Mouse (Mus musculus) cortical plate, adult 2 months (tissue): ENCODE results near the gene Slc22a18.

Experiments
- CTCF ChIP-seq: fragments of 200-500 bp; IDR thresholded peaks from 2 replicates; pipeline ENCODE4 v1.5.1; 2011; ENCODE audit warnings: mild to moderate bottlenecking, control low read depth, low read length; ENCODE audit not compliant: insufficient read depth; ENCODE audit errors: extremely low read depth
- POLR2A ChIP-seq: fragments of 200-500 bp; IDR thresholded peaks from 2 replicates; pipeline ENCODE4 v1.6.1; 2011; ENCODE audit warnings: mild to moderate bottlenecking, low read length, control low read depth; ENCODE audit not compliant: insufficient read depth; ENCODE audit errors: extremely low read depth

GRCm38 (mm10) chr7:143438965-143439364, 34.6 kb upstream of the Slc22a18 start:
- no peak for TF ChIP-seq CTCF
- no peak for TF ChIP-seq POLR2A
